ENCODE assay signal across 8 mouse cellular contexts in the genomic region with DNA sequence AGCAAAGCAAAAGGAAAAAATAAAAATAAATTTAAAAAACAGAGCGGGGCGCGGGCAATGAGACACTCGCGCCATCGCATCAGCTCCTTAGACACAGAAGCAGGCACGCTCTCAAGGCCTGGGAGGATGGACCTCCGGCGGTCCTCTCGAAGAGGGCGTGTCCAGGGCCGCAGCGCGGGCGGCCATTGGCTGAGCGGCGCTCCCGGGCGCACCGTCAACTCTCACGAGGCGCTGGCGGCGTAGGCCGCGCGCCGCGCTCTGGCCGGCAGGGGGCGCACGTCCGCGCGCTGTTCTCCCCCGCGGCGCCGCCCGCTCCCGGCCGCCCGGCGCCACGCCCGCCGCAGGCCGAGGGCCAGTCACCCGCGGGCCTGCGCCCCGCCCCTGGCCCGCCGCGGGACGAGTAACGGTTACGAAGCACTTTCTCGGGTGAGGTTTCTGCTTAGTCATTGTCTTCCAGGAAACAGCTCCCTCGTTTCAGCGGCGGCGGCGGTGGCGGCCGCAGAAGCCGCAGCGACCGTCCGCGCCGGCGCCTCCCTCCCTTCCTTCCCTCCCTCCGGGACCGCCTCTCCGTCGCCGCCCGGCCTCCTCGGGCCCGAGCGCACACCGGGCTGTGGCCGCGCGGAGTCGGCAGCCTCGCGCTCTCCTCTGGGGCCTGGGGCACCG. TPM values are rescaled to one million over a fixed set of nuclear protein-coding genes. Genes with fewer than 3 reads are reported as not detected.
DNase-seq lines count a peak whose midpoint lies in the region; ATAC-seq and TF ChIP-seq lines count a peak whose summit lies in the region.

Gene Gclm, plus strand, starts transcription at position 343 of the 663 bp plus-strand sequence.

- H3K9ac ChIP-seq in embryonic facial prominence, embryonic 14.5 days (ENCODE audit: low read depth, low read length) = peak within 1 kb of the TSS; percentile 80
- H3K9ac ChIP-seq in limb, embryonic 14.5 days (ENCODE audit: low read depth, low read length, severe bottlenecking) = peak within 1 kb of the TSS; percentile 82
- peak within 1 kb of the TSS; percentile 85 for H3K9ac ChIP-seq in midbrain, postnatal 0 days (replicated peaks; ENCODE audit: low read length, poor library complexity, severe bottlenecking)

- peak; percentile 54 for TF ChIP-seq CTCF in midbrain, postnatal 0 days (IDR thresholded peaks at IDR 0.05)

- peak; percentile 98 for ATAC-seq in embryonic facial prominence, embryonic 14.5 days (ENCODE audit: low read depth)
- ATAC-seq in limb, embryonic 14.5 days (ENCODE audit: low FRiP score, low read depth) = peak; percentile 98
- peak; percentile 98 for ATAC-seq in midbrain, postnatal 0 days (ENCODE audit: low FRiP score)

- peaks cover 10% of the 10 kb centered on the region for H3K4me1 ChIP-seq in embryonic facial prominence, embryonic 14.5 days (ENCODE audit: control insufficient read depth, insufficient read depth, low read length)
- peaks cover 12% of the 10 kb centered on the region for H3K4me1 ChIP-seq in limb, embryonic 14.5 days (ENCODE audit: control insufficient read depth, insufficient read depth, low read length)
- peaks cover 9% of the 10 kb centered on the region; the same call in 1 of the 2 replicates for H3K4me1 ChIP-seq in midbrain, postnatal 0 days (ENCODE audit: insufficient read depth, low read length)

- no peaks in the 10 kb centered on the region for H3K27me3 ChIP-seq in embryonic facial prominence, embryonic 14.5 days (replicated peaks; ENCODE audit: control insufficient read depth, insufficient read depth, low read length)
- no peaks in the 10 kb centered on the region for H3K27me3 ChIP-seq in limb, embryonic 14.5 days (ENCODE audit: control insufficient read depth, insufficient read depth, low read length)
- 0 out of 2 replicates have a peak, but pooled peaks cover 3% of the 10 kb centered on the region for H3K27me3 ChIP-seq in midbrain, postnatal 0 days (ENCODE audit: insufficient read depth, low read length)

- peak; percentile 93 for DNase-seq in 3T3-L1 (ENCODE audit: low read depth, low spot score)
- DNase-seq in adrenal gland, postnatal 4 days (ENCODE audit: low spot score in 2 of 2) = peak; percentile 78 to 81
- DNase-seq in embryonic facial prominence, embryonic 14.5 days (ENCODE audit: low spot score) = peak; percentile 97
- DNase-seq in heart, adult 8-10 months (ENCODE audit: low spot score) = peak; percentile 86
- DNase-seq in kidney, adult 9 months = peak; percentile 95
- peak; percentile 94 for DNase-seq in limb, embryonic 14.5 days (ENCODE audit: low spot score)
- DNase-seq in midbrain, postnatal 0 days (ENCODE audit: low spot score) = peak; percentile 96
- peak; percentile 84 to 91 for DNase-seq in spleen, postnatal 14 days (ENCODE audit: low spot score in 2 of 2)

- TF ChIP-seq POLR2A in limb, embryonic 14.5 days (IDR thresholded peaks at IDR 0.05; ENCODE audit: borderline replicate concordance, extremely low read depth, insufficient read depth, insufficient read length) = 0 out of 2 replicates have a peak, but pooled peaks have one; percentile 32

- no peaks in the 10 kb centered on the region for H3K36me3 ChIP-seq in embryonic facial prominence, embryonic 14.5 days (ENCODE audit: control insufficient read depth, insufficient read depth, low read length)
- H3K36me3 ChIP-seq in limb, embryonic 14.5 days (ENCODE audit: control insufficient read depth, insufficient read depth, low read length) = no peaks in the 10 kb centered on the region
- H3K36me3 ChIP-seq in midbrain, postnatal 0 days (ENCODE audit: insufficient read depth, low read length) = no peaks in the 10 kb centered on the region

- H3K9me3 ChIP-seq in embryonic facial prominence, embryonic 14.5 days (ENCODE audit: control insufficient read depth, low read length) = no peaks in the 10 kb centered on the region
- no peaks in the 10 kb centered on the region for H3K9me3 ChIP-seq in limb, embryonic 14.5 days (ENCODE audit: control insufficient read depth, low read length)
- H3K9me3 ChIP-seq in midbrain, postnatal 0 days (ENCODE audit: low read length) = no peaks in the 10 kb centered on the region

- H3K4me3 ChIP-seq in embryonic facial prominence, embryonic 14.5 days (ENCODE audit: low read depth, low read length) = peak within 1 kb of the TSS; percentile 76
- H3K4me3 ChIP-seq in limb, embryonic 14.5 days (replicated peaks; ENCODE audit: low read length) = peak within 1 kb of the TSS; percentile 89
- peak within 1 kb of the TSS; percentile 95 for H3K4me3 ChIP-seq in midbrain, postnatal 0 days (ENCODE audit: low read depth, low read length)

- 0% methylated on average over 16 of the region's 90 CpGs for WGBS in embryonic facial prominence, embryonic 14.5 days
- under 1% methylated on average over 26 of the region's 90 CpGs for WGBS in limb, embryonic 14.5 days
- under 1% methylated on average over 62 of the region's 90 CpGs for WGBS in midbrain, postnatal 0 days

- peak within 1 kb of the TSS; percentile 77 for H3K27ac ChIP-seq in embryonic facial prominence, embryonic 14.5 days (replicated peaks; ENCODE audit: low read depth, low read length)
- H3K27ac ChIP-seq in limb, embryonic 14.5 days (replicated peaks; ENCODE audit: low read depth, low read length) = peak within 1 kb of the TSS; percentile 72
- peak within 1 kb of the TSS; percentile 89 for H3K27ac ChIP-seq in midbrain, postnatal 0 days (ENCODE audit: low read depth, low read length)

- peak within 1 kb of the TSS; percentile 81 for H3K4me2 ChIP-seq in embryonic facial prominence, embryonic 14.5 days (ENCODE audit: low read depth, low read length)
- H3K4me2 ChIP-seq in limb, embryonic 14.5 days (replicated peaks; ENCODE audit: low read depth, low read length, severe bottlenecking) = peak within 1 kb of the TSS; percentile 76
- peak within 1 kb of the TSS; percentile 64 for H3K4me2 ChIP-seq in midbrain, postnatal 0 days (ENCODE audit: low read depth, low read length, poor library complexity, severe bottlenecking)

RNA-seq across cellular contexts. Expression of gene Gclm, which starts in this region (rescaled TPM):
- 10 to 100 TPM; 74.6 to 88.1 TPM for total RNA-seq in adrenal gland, postnatal 4 days (2021)
- polyA plus RNA-seq in embryonic facial prominence, embryonic 14.5 days (2014; fragmentation: Nextera tagmentation; extraction: Ambion mirVana) = 62.0 and 76.0 TPM in 2 replicates
- total RNA-seq in heart, adult 8-10 months (2022) = 10 to 100 TPM; 42.6 to 75.3 (median 55.1) TPM
- 26.6 and 30.4 TPM in 2 replicates for polyA plus RNA-seq in limb, embryonic 14.5 days (2012; rRNA removed)
- polyA plus RNA-seq in limb, embryonic 14.5 days (2014; fragmentation: Nextera tagmentation; extraction: Ambion mirVana) = 58.4 TPM in 2 replicates
- 21.6 and 27.7 TPM in 2 replicates for total RNA-seq in midbrain, postnatal 0 days (2014; rRNA removed)
- 44.3 and 51.2 TPM in 2 replicates for polyA plus RNA-seq in midbrain, postnatal 0 days (2015; fragmentation: Nextera tagmentation; extraction: Ambion mirVana)

Comparison
In these comparisons a context has a peak if more than half of its experiments do, and no peak if none do; other contexts are left out.
1. Peak in every context shown above with its lines: DNase-seq, ATAC-seq, H3K4me3 ChIP-seq and H3K27ac ChIP-seq.